Mouse (Mus musculus): ENCODE measurements at regions not wholly inside any gene's neighbourhood (a gene's known extent, or its start where the extent isn't known, plus 50 kb on each side); places are given as distances from the start of the nearest gene placed in this dataset.

DNA sequence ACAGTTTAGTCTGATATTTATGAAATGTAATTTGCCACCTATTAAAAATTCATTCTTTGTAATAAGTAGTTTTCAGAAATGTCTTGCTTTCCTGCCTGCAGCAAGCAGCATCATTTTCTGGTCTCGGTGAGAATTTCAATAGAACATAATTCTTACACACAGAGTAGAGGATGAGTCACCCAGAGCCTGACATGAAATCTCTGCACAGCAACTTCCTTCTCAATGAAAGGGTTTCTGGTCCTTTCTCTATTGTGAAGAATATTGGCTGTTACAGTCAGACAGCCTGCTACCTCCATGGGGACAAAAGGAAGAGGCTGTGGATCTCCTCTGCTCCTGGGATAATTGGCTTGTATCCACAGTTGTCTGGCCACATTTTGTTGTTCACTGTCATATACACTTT lies 54.0 kb upstream of the Parp8 start:
- Histone ChIP-seq H3K4me3 (ENCODE audit: extremely low read depth, insufficient read depth, insufficient read length) (no peak overlapping the region), H3K27ac (ENCODE audit: insufficient read depth, low read length) (no peak overlapping the region), H3K36me3 (ENCODE audit: control insufficient read depth, insufficient read depth, low read length) (no peaks in the 10 kb centered on the region), H3K4me1 (ENCODE audit: control insufficient read depth, insufficient read depth, insufficient read length) (no peaks in the 10 kb centered on the region), H3K27me3 (ENCODE audit: control insufficient read depth, insufficient read depth, low read length) (no peaks in the 10 kb centered on the region)
- TF ChIP-seq POLR2A (IDR thresholded peaks at IDR 0.05; ENCODE audit: low read depth, low read length): no peak
- TF ChIP-seq CTCF (IDR thresholded peaks at IDR 0.05; ENCODE audit: extremely low read depth, insufficient read depth, insufficient read length, insufficient replicate concordance): no peak
- 46% methylated on average over 1 of the region's 1 CpGs for WGBS
- no peak for DNase-seq (ENCODE audit: low read depth in 1 of 2, low spot score in 2 of 2)
